Comparison of ENCODE assay signal across 19 mouse cellular contexts in genomic region chr1:176922842-176923241, GRCm38 (mm10).
DNase-seq lines count a peak whose midpoint lies in the region; ATAC-seq and TF ChIP-seq lines count a peak whose summit lies in the region.
"Had no signal": no experiment of that assay in that cellular context is flagged by ENCODE, and none has a peak within 500 bp of the region (broad histone marks: within the 10 kb centered on the region; RNA-seq: fewer than 3 reads in every experiment).

No protein-coding gene starts in this region.

- no peak overlapping the region for H3K4me2 ChIP-seq in forebrain, postnatal 0 days (ENCODE audit: low read depth)
- H3K4me2 ChIP-seq: heart, embryonic 11.5 days; limb, embryonic 12.5 days had no signal

- H3K27me3 ChIP-seq in forebrain, postnatal 0 days (ENCODE audit: insufficient read depth, low read length), result no peaks in the 10 kb centered on the region
- H3K27me3 ChIP-seq: limb, embryonic 12.5 days; Patski had no signal

- H3K4me3 ChIP-seq in layer of hippocampus, adult 2 months, result no peak overlapping the region
- H3K4me3 ChIP-seq in forebrain, postnatal 0 days (ENCODE audit: low read depth, low read length), result no peak overlapping the region
- no peak overlapping the region for H3K4me3 ChIP-seq in gastrocnemius, adult 2 months
- H3K4me3 ChIP-seq: erythroblast, embryonic 14.5 days; limb, embryonic 12.5 days; myocyte had no signal

- TF ChIP-seq CTCF in layer of hippocampus, adult 2 months (conservative IDR thresholded peaks at IDR 0.05), result no peak
- no peak for TF ChIP-seq CTCF in brain, embryonic 14.5 days (IDR thresholded peaks at IDR 0.05; ENCODE audit: borderline replicate concordance, extremely low read depth, insufficient read depth, insufficient read length)
- TF ChIP-seq CTCF in forebrain, postnatal 0 days (IDR thresholded peaks at IDR 0.05; ENCODE audit: low read depth), result no peak
- TF ChIP-seq CTCF in gastrocnemius, adult 2 months (IDR thresholded peaks at IDR 0.05), result no peak

- intact Hi-C loops in gastrocnemius, adult 2 months (cut with DNase I), result no loop called here

- H3K9me3 ChIP-seq in forebrain, postnatal 0 days (ENCODE audit: low read length), result no peaks in the 10 kb centered on the region
- H3K9me3 ChIP-seq: limb, embryonic 12.5 days had no signal

- 0 out of 2 replicates have a peak, but pooled peaks cover 4% of the 10 kb centered on the region for H3K4me1 ChIP-seq in forebrain, postnatal 0 days (ENCODE audit: insufficient read depth)
- H3K4me1 ChIP-seq: limb, embryonic 12.5 days had no signal

- H3K9ac ChIP-seq in forebrain, postnatal 0 days, result no peak overlapping the region
- H3K9ac ChIP-seq: limb, embryonic 12.5 days; liver, embryonic 14.5 days had no signal

- WGBS in forebrain, postnatal 0 days, result 11% methylated on average over 5 of the region's 5 CpGs

- peak overlapping the region; percentile 82 for H3K27ac ChIP-seq in layer of hippocampus, adult 2 months
- H3K27ac ChIP-seq in forebrain, postnatal 0 days (ENCODE audit: low read depth, low read length), result peak overlapping the region; percentile 74
- H3K27ac ChIP-seq in gastrocnemius, adult 2 months, result no peak overlapping the region
- H3K27ac ChIP-seq: limb, embryonic 12.5 days; liver, embryonic 14.5 days had no signal

- no peak for TF ChIP-seq POLR2A in brain, embryonic 14.5 days (IDR thresholded peaks at IDR 0.05; ENCODE audit: borderline replicate concordance, extremely low read depth, insufficient read depth, insufficient read length, poor library complexity, severe bottlenecking)

- ATAC-seq in forebrain, postnatal 0 days, result peak; percentile 84
- ATAC-seq: intestine, embryonic 16.5 days; Patski had no signal

- no peaks in the 10 kb centered on the region for H3K36me3 ChIP-seq in forebrain, postnatal 0 days (ENCODE audit: insufficient read depth)
- H3K36me3 ChIP-seq: limb, embryonic 12.5 days had no signal

- no peak for DNase-seq in layer of hippocampus, adult 2 months (ENCODE audit: low spot score in 2 of 2)
- no peak for DNase-seq in layer of hippocampus, adult 18-20 months (ENCODE audit: low spot score in 2 of 2)
- DNase-seq in brain, embryonic 14.5 days (ENCODE audit: low read depth), result peak; percentile 87
- DNase-seq in embryo, embryonic 11 days, result peak; percentile 63
- DNase-seq in forebrain, postnatal 0 days, result peak; percentile 66
- no peak for DNase-seq in gastrocnemius, adult 2 months
- DNase-seq in cerebellum, adult 9-11 months, result no peak
- no peak for DNase-seq in urinary bladder, postnatal 25 days (ENCODE audit: low spot score)
- DNase-seq: adrenal gland, postnatal 36 days; cerebellum, adult 8-10 months; heart, postnatal 36 days; thymus, postnatal 36 days had no signal

Comparison
In these comparisons a context has a peak if more than half of its experiments do, and no peak if none do; other contexts are left out.
1. DNase-seq: peak in brain, embryonic 14.5 days (single experiment), embryo, embryonic 11 days (single experiment) and forebrain, postnatal 0 days (single experiment); none in layer of hippocampus, adult 2 months (0 of 2), layer of hippocampus, adult 18-20 months (0 of 2), gastrocnemius, adult 2 months (single experiment), cerebellum, adult 9-11 months (single experiment) and urinary bladder, postnatal 25 days (single experiment).